ENCODE assay signal across 16 mouse cellular contexts in the genomic region with DNA sequence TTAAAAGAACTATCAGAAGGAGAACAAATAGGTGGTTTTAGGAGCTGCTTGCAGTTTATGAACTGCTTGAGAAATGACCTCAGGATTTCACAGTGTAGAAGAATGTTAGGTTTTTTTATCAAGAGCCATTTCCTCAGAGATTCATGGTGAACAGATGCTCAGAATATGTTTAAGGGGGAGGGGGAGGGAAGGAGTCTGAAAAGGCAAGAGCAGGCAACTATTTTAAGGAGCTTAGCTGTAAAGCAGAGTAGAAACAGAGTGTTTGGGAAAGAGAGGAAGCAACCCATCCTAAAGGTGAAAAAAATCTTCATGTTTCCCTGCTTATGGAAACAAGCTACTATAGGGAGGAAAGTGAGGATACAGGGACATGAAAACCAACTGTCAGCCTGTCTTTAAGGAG.
"Had no signal": no experiment of that assay in that cellular context is flagged by ENCODE, and none has a peak within 500 bp of the region (broad histone marks: within the 10 kb centered on the region; RNA-seq: fewer than 3 reads in every experiment).

No protein-coding gene starts in this region.

- H3K4me1 ChIP-seq: kidney, embryonic 15.5 days; limb, embryonic 12.5 days; liver, embryonic 13.5 days; lung, embryonic 15.5 days had no signal

- ATAC-seq: liver, postnatal 0 days; midbrain, embryonic 16.5 days had no signal

- H3K4me3 ChIP-seq: kidney, embryonic 15.5 days; limb, embryonic 12.5 days; liver, embryonic 13.5 days; lung, embryonic 15.5 days; midbrain, embryonic 12.5 days; neural tube, embryonic 13.5 days had no signal

- DNase-seq: kidney, adult 2 months; kidney, postnatal 14 days; liver; liver, embryonic 13.5 days; liver, postnatal 0 days; lung, postnatal 14 days; retina, postnatal 1 day; right cerebral cortex, postnatal 14 days; thymus, postnatal 4 days had no signal

- H3K9me3 ChIP-seq: kidney, embryonic 15.5 days; limb, embryonic 12.5 days; liver, embryonic 13.5 days; lung, embryonic 15.5 days; midbrain, embryonic 12.5 days; neural tube, embryonic 13.5 days had no signal

- H3K9ac ChIP-seq: kidney, embryonic 15.5 days; limb, embryonic 12.5 days; liver, embryonic 13.5 days; liver, postnatal 0 days; lung, embryonic 15.5 days; midbrain, embryonic 12.5 days; neural tube, embryonic 13.5 days had no signal

- H3K27me3 ChIP-seq: kidney, embryonic 15.5 days; limb, embryonic 12.5 days; liver, embryonic 13.5 days; lung, embryonic 15.5 days; midbrain, embryonic 12.5 days; neural tube, embryonic 13.5 days had no signal

- H3K27ac ChIP-seq: kidney, embryonic 15.5 days; limb, embryonic 12.5 days; liver, embryonic 13.5 days; lung, embryonic 15.5 days; macrophage; midbrain, embryonic 12.5 days; neural tube, embryonic 13.5 days had no signal

- H3K4me2 ChIP-seq: kidney, embryonic 15.5 days; limb, embryonic 12.5 days; liver, embryonic 13.5 days; lung, embryonic 15.5 days; midbrain, embryonic 12.5 days; neural tube, embryonic 13.5 days had no signal

- H3K36me3 ChIP-seq: kidney, embryonic 15.5 days; limb, embryonic 12.5 days; liver, embryonic 13.5 days; lung, embryonic 15.5 days; midbrain, embryonic 12.5 days; neural tube, embryonic 13.5 days had no signal
